Mouse (Mus musculus) right cerebral cortex, postnatal 4 days (tissue): ENCODE data around the gene Adap2.
A peak's percentile ranks its signal among the peaks of the same experiment; 100 is the strongest.
"Not testable (repeated sequence)": the region's sequence is repeated elsewhere in the genome, so short reads cannot be mapped to it uniquely, and the experiment has no call there.

Source experiments
- DNase-seq: peaks from one replicate; pipeline ENCODE4 v3.0.0-alpha.2; 2022

Adap2 gene

GRCm38 (mm10) chr11:80163362-80164116 lies 9.6 kb downstream of the Adap2 start:
- DNase-seq: no peak

GRCm38 (mm10) chr11:80164224-80164623 lies 10.3 kb downstream of the Adap2 start:
- no peak for DNase-seq

- DNase-seq: no peak
Observed at GRCm38 (mm10) chr11:80168121-80168520, 14.2 kb downstream of the Adap2 start.

DNA sequence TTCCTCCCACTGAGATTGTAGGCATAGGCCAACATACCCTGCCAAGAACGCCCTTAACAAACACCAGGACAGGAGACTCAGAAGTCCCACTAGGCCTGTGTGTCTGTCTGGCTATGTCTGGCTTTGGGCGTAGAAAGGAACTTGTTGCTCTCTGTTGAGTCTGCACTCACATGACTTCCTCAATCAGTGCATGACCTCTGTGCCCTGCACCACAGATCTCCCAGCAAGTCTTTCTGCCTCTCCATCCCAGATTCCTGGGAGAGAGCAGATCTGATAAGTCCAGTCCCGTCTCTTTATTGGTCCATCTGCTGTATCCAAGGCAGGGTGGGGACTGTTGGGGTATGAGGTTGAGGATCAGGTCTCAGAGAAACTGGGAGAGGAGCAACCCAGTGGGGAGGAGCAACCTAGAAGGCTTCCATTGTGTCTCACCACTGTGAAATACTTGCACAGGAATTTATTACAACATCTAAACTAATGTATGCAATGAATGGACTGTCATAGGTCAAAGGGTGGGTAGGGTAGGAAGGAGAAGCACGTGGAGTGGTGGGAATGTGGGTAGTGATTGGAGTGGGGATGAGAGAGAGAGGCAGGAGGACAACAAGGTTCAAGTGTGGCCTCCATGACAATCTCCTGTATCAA lies 14.8 kb downstream of the Adap2 start:
- DNase-seq: no peak

GRCm38 (mm10) chr11:80169629-80170028 lies 15.7 kb downstream of the Adap2 start:
- DNase-seq: no peak

GRCm38 (mm10) chr11:80170351-80170750 lies 16.4 kb downstream of the Adap2 start:
- DNase-seq: no peak

- no peak for DNase-seq
Observed at GRCm38 (mm10) chr11:80171884-80172283, 18.0 kb downstream of the Adap2 start.

DNA sequence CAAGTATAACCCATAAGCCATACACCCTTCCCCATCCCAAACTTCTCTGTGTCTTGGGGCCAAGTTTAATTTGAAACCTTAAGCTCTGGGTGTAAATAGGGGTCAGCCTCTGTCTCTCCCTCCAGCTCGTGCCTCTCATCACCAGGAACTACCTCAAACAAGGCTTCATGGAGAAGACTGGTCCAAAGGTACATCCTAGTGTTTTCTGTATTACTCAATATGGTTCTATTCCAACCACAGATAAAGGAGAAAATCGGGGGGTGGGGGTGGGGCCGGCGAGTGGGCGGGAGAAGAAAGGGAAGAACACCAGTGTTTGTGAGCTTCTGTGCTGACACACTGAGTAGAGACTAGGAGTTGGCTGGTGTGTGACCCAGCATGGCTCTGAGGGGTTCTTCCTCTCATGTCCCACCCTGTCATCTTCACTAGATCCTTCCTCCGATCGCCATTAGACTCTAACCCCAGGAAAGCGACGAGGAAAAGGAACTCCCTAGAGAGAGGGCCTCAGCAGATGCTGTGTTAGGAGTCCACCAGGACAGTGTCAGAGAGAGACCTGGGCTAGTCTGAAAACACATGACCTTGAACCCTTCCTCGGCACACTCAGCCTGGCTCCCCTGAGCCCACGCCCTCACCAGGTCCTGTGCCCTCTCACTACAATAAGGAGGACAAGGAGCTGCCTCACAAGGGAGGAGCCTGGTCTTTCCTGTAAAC lies 20.2 kb downstream of the Adap2 start:
- DNase-seq: no peak

DNA sequence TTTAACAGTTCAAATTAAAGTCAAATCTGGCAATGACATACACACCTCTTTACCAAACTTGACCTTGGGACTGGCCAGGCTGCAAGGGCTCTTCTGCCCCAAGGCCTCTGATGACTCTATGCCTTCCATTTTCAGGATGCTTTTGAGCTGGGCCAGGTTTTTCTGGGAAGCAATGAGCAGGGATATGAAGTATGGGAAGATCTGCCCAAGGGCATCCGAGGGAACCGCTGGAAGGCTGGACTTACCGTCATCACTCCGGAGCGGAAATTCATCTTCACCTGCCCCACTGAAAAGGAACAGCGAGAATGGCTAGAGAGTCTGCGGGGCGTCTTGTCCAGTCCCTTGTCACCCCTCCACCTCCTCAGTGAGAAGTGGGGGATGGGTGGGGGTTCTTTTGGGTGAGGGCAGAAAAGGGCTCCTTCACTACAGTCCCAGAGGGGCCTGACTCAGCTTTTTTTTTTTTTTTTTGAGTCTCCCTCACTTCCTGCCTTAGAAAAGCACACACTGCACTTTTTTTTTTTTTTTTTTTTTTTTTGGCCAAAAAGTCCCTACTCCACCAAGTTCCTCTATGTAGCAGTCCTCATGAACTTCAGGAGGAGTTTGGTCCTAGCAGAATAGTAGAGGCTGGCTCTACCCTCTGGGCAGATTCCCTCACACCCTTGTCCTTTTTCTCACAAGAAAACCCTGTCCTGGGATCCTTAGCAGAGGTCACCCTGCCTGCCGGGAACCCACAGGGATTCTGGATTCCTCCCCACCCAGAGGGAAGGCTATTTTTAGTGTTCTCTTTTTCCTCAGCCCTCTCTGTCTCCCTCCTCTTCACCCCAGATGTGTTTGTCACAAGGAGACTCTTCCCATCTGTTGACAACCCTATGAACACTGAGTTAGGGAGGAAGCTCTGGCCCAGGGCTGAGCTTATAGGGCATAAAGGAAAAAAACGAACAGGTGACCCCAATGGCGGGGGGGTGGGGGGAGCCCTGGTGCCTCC lies 23.3 kb downstream of the Adap2 start:
- DNase-seq: no peak

DNA sequence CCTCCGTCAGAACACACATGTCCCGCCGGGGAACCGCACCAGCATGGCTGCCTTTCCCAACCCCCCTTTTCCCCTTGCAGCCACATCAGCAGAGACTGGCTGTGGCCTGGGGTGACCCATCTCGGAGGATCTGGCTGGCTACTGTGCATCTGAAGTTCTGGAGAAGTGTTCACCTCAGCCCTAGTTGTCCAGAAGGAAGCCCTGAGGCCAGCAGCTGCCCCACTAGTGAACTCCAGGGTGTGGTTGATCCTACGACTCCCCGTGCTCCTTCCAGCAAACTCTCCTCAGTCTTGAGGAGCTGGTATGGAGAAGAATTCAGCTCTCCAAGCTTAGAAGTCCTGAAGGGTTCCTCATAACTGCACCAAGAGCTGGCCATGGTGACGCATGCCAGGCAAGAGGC lies 24.4 kb downstream of the Adap2 start:
- DNase-seq: no peak

DNA sequence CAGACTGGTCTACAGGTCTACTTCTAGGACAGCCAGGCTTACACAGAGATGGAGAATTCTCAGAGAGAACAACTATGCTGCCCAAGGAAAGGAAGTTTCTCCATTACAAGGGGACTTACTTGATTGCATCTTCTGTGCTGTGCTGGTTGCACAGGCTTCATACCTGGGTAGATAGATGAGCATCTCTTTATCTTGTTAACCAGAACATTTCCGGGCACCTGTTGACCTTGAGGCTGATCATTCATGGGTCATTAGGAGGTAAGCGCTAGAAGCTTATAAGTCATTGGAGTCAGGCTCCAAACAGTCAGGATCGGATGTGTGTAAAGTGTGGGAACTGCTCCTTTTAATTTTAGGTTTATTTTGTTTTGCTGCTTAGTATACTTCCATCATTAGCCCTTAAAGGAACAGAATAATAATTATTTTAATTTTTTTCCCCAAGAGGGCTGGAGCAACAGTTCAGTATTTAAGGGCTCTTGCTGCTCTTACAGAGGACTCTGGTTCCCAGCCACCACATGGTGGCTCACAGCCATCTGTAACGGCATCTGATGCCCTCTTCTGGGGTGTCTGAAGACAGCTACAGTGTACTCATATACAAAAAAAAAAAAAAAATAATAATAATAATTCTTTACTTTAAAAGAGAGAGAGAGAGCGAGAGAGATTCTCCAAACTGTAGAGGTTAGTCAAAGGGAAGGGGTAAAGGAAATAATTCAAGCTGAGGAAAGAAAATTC lies 27.3 kb downstream of the Adap2 start:
- no peak for DNase-seq

DNA sequence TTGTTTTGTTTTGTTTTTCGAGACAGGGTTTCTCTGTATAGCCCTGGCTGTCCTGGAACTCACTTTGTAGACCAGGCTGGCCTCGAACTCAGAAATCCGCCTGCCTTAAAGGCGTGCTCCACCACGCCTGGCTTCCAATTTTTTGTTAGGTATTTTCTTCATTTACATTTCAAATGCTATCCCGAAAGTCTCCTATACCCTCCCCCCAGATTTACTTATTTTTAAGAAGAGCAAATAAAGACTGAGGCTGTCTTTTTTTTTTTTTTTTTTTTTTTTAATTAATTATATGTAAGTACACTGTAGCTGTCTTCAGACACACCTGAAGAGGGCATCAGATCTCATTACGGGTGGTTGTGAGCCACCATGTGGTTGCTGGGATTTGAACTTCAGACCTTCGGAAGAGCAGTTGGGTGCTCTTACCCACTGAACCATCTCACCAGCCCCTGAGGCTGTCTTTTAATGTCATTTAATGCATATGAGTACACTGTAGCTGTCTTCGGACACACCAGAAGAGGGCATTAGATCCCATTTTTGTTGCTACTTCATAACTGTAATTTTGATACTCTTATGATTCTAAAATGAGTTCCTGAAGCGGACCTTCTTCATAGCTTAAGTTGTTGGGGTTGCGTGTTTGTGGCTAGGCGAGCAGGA lies 29.3 kb downstream of the Adap2 start:
- DNase-seq: not testable (repeated sequence)

- peak; percentile 75 for DNase-seq
Observed at GRCm38 (mm10) chr11:80183705-80184255, 29.9 kb downstream of the Adap2 start, which contains the start of gene Rnf135. TSS of gene Rnf135 (plus strand) at chr11:80183851.

DNA sequence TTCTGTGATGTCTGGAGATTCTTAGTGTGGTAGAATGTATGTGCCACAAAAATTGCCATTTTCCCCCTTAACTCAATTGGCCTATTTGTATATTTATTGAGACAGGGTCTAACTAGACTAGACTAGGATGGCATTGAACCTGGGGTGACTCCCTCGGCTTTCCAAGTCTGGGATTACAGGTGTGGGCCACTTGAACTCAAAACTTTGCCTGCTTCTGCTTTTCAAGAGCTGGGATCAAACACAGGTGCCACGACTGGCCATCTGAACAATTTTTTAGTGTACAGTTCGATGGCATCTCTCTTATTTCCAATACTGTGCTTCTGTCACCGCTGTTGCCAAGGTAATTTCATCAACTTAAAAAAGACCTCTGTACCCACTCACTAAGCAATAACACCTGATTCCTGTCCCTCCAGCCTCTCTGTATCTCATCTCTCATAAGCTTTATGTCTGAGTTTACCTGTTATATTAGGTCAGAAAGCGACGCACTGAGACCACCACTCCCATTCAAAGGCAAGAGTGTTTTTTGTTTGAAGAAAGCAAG lies 30.7 kb downstream of the Adap2 start:
- no peak for DNase-seq

GRCm38 (mm10) chr11:80185441-80185976 lies 31.6 kb downstream of the Adap2 start:
- DNase-seq: not testable (repeated sequence)

DNA sequence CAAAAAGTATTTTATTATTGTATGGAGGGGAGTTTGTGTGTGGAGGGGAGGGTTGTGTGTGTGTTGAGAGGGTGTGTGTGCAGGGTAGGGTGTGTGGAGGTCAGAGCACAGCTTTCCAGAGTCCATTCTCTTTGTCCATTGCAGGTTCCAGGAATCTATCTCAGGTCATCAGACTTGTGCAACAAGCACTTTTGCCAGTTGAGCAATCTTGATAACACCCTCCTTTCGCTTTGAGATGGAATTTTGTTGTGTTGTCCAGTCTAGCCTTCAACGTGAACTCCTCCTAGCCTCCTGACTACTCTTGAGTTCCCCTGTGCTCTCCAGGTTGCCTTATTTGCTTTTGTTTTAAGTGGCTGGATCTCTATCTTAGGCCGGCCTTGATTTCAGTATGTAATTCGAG lies 36.4 kb downstream of the Adap2 start:
- no peak for DNase-seq

GRCm38 (mm10) chr11:80193827-80194226 lies 39.9 kb downstream of the Adap2 start:
- DNase-seq: no peak

DNA sequence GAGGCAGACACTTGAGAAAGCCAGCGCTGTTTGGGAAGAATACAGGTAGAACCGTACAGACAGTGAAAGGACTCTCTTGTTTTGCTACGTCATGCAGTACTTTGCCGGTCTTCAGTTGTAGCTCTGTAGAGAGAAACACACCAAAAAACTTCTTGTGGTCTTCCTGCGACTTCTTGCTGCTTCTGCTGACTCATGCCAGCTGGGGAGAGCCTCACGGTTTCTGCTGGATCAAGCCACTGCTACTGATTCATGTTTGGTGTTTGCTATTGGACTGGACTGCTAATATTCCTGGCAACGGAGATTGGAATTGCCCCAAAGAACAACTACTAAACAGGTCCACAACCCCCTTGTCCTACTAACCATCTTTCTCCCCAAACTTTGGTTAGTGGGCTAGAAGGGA lies 42.4 kb downstream of the Adap2 start:
- no peak for DNase-seq

GRCm38 (mm10) chr11:80199316-80199715 lies 45.4 kb downstream of the Adap2 start:
- DNase-seq: no peak

GRCm38 (mm10) chr11:80199773-80200172 lies 45.9 kb downstream of the Adap2 start:
- no peak for DNase-seq
